Mouse (Mus musculus): Measurements from ENCODE around the gene Rpl21. TPM values are rescaled to one million over a fixed set of nuclear protein-coding genes. Genes with fewer than 3 reads are reported as not detected.

The Rpl21 gene
- polyA plus RNA-seq, 1 experiment from 2014 or later = 608 TPM

GRCm38 (mm10) chr5:146794084-146794852 is 38.4 kb upstream of the Rpl21 start:
- peak overlapping the region; percentile 95 for H3K4me3 ChIP-seq (ENCODE audit: low read depth, low read length)
- no peaks in the 10 kb centered on the region for H3K4me1 ChIP-seq (ENCODE audit: control insufficient read depth, insufficient read depth, low read length)
- under 1% methylated on average over 52 of the region's 83 CpGs for WGBS
- no peaks in the 10 kb centered on the region for H3K36me3 ChIP-seq (replicated peaks; ENCODE audit: control insufficient read depth, insufficient read depth, low read depth, low read length)
- H3K27ac ChIP-seq (replicated peaks; ENCODE audit: low read depth, low read length) = peak overlapping the region; percentile 85
- no peaks in the 10 kb centered on the region for H3K27me3 ChIP-seq (ENCODE audit: control insufficient read depth, insufficient read depth, low read length)
- H3K4me2 ChIP-seq (ENCODE audit: low read depth, low read length) = peak overlapping the region; percentile 53
- no peaks in the 10 kb centered on the region for H3K9me3 ChIP-seq (replicated peaks; ENCODE audit: control insufficient read depth, low read length)
- DNase-seq (ENCODE audit: low spot score) (peak; percentile 50), ATAC-seq (replicated peaks; ENCODE audit: insufficient number of reproducible peaks, low FRiP score, low TSS enrichment, low read depth) (peak; percentile 79)
- peak overlapping the region; percentile 91 for H3K9ac ChIP-seq (replicated peaks; ENCODE audit: low read length)

DNA sequence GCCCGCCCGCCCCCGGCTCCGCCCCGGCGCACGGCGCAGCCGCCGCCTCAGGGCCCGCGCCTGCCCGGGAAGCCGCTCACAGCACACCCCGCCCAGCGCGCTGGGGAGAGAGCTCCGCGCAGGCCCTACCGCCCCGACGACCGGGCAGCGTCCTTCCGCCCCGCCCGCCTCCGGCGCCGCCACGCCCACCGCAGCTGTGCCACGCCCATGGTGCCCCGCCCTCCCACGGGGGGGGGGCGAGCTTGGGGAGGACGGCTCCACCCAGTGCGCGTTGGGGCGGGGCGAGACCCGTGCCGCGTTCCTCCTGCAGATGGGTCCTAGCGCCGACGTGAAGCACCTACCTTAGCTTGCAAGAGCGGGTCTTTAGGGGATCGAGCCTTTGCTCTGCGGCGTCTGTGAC is 37.8 kb upstream of the Rpl21 start, which contains the start of gene Usp12:
Gene Usp12, minus strand, starts transcription at position 154 of the 400 bp plus-strand sequence.
- Histone ChIP-seq H3K4me1 (ENCODE audit: control insufficient read depth, insufficient read depth, low read length) (no peaks in the 10 kb centered on the region), H3K27ac (replicated peaks; ENCODE audit: low read depth, low read length) (peak within 1 kb of the TSS; percentile 85)
- under 1% methylated on average over 31 of the region's 51 CpGs for WGBS

GRCm38 (mm10) chr5:146795728-146796127 is 37.0 kb upstream of the Rpl21 start:
- no peak overlapping the region for H3K4me2 ChIP-seq (ENCODE audit: low read depth, low read length)
- no peak overlapping the region for H3K9ac ChIP-seq (replicated peaks; ENCODE audit: low read length)
- WGBS = 72% methylated on average over 13 of the region's 13 CpGs
- H3K4me3 ChIP-seq (ENCODE audit: low read depth, low read length) = no peak overlapping the region
- H3K27me3 ChIP-seq (ENCODE audit: control insufficient read depth, insufficient read depth, low read length) = no peaks in the 10 kb centered on the region
- DNase-seq (ENCODE audit: low spot score) (no peak), ATAC-seq (replicated peaks; ENCODE audit: insufficient number of reproducible peaks, low FRiP score, low TSS enrichment, low read depth) (no peak)
- no peak overlapping the region for H3K27ac ChIP-seq (replicated peaks; ENCODE audit: low read depth, low read length)
- no peaks in the 10 kb centered on the region for H3K36me3 ChIP-seq (replicated peaks; ENCODE audit: control insufficient read depth, insufficient read depth, low read depth, low read length)
- H3K9me3 ChIP-seq (replicated peaks; ENCODE audit: control insufficient read depth, low read length) = no peaks in the 10 kb centered on the region
- H3K4me1 ChIP-seq (ENCODE audit: control insufficient read depth, insufficient read depth, low read length) = no peaks in the 10 kb centered on the region

More for the DNA sequence above, 37.8 kb upstream of the Rpl21 start, which contains the start of gene Usp12:
- ATAC-seq (replicated peaks; ENCODE audit: insufficient number of reproducible peaks, low FRiP score, low TSS enrichment, low read depth) = peak; percentile 94
- Histone ChIP-seq H3K4me3 (ENCODE audit: low read depth, low read length) (peak within 1 kb of the TSS; percentile 95), H3K9ac (replicated peaks; ENCODE audit: low read length) (peak within 1 kb of the TSS; percentile 91), H3K9me3 (replicated peaks; ENCODE audit: control insufficient read depth, low read length) (no peaks in the 10 kb centered on the region), H3K27me3 (ENCODE audit: control insufficient read depth, insufficient read depth, low read length) (no peaks in the 10 kb centered on the region), H3K4me2 (ENCODE audit: low read depth, low read length) (peak within 1 kb of the TSS; percentile 53), H3K36me3 (replicated peaks; ENCODE audit: control insufficient read depth, insufficient read depth, low read depth, low read length) (no peaks in the 10 kb centered on the region)
- peak; percentile 97 for DNase-seq (ENCODE audit: low spot score)

DNA sequence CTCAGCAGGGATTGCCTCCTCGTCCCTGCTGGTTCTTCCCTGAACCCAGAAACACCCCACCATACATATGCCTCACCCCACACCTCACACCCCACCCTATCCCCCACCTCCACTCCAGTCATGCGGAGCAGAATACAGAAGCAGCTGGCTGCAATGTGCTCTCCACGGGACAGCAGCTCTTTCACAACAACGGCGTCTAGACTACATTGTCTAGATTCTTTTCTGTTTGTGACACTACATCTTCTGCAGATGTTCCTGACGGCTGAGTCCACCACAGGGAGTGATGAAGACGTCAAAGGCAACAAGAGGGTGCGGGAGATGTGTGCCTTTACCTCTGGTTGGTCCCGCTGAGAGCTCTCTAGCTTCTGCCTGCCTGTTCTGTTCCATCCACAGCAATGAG is 34.7 kb upstream of the Rpl21 start:
- no peaks in the 10 kb centered on the region for H3K4me1 ChIP-seq (ENCODE audit: control insufficient read depth, insufficient read depth, low read length)
- no peak overlapping the region for H3K4me2 ChIP-seq (ENCODE audit: low read depth, low read length)
- 66% methylated on average over 9 of the region's 9 CpGs for WGBS
- no peaks in the 10 kb centered on the region for H3K36me3 ChIP-seq (replicated peaks; ENCODE audit: control insufficient read depth, insufficient read depth, low read depth, low read length)
- DNase-seq (ENCODE audit: low spot score) (no peak), ATAC-seq (replicated peaks; ENCODE audit: insufficient number of reproducible peaks, low FRiP score, low TSS enrichment, low read depth) (no peak)
- no peak overlapping the region for H3K4me3 ChIP-seq (ENCODE audit: low read depth, low read length)
- no peak overlapping the region for H3K9ac ChIP-seq (replicated peaks; ENCODE audit: low read length)
- no peaks in the 10 kb centered on the region for H3K27me3 ChIP-seq (ENCODE audit: control insufficient read depth, insufficient read depth, low read length)
- H3K9me3 ChIP-seq (replicated peaks; ENCODE audit: control insufficient read depth, low read length) = no peaks in the 10 kb centered on the region; the same call in 1 of the 2 replicates
- H3K27ac ChIP-seq (replicated peaks; ENCODE audit: low read depth, low read length) = no peak overlapping the region

DNA sequence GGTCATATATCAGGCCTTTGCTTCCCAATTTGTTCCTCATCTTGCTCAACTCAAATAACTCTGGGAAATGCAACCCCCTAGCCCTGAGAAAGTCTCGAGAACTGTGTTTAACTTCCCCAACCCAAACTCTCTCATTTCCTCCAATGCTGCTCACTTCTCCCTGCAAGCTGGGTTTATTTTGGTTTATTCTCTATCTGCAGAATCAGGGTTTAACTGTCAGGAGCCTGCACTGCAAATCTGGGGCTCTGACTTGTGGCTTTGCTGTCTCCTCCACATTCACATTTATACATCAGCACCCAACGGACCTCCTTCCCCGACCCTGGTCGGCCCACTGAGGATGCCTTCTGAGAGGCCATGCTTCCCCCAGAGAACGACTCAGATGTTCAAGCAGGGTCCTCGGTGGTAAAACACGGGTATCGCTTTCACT is 26.7 kb upstream of the Rpl21 start:
- Histone ChIP-seq H3K9me3 (replicated peaks; ENCODE audit: control insufficient read depth, low read length) (no peaks in the 10 kb centered on the region; the same call in 1 of the 2 replicates), H3K4me3 (ENCODE audit: low read depth, low read length) (no peak overlapping the region), H3K4me2 (ENCODE audit: low read depth, low read length) (no peak overlapping the region), H3K9ac (replicated peaks; ENCODE audit: low read length) (no peak overlapping the region), H3K27ac (replicated peaks; ENCODE audit: low read depth, low read length) (no peak overlapping the region), H3K27me3 (ENCODE audit: control insufficient read depth, insufficient read depth, low read length) (no peaks in the 10 kb centered on the region), H3K4me1 (ENCODE audit: control insufficient read depth, insufficient read depth, low read length) (no peaks in the 10 kb centered on the region), H3K36me3 (replicated peaks; ENCODE audit: control insufficient read depth, insufficient read depth, low read depth, low read length) (no peaks in the 10 kb centered on the region)
- DNase-seq (ENCODE audit: low spot score) = no peak
- 74% methylated on average over 8 of the region's 8 CpGs for WGBS
- no peak for ATAC-seq (replicated peaks; ENCODE audit: insufficient number of reproducible peaks, low FRiP score, low TSS enrichment, low read depth)

GRCm38 (mm10) chr5:146809951-146810350 is 22.7 kb upstream of the Rpl21 start:
- 76% methylated on average over 5 of the region's 5 CpGs for WGBS
- no peak for DNase-seq (ENCODE audit: low spot score)

GRCm38 (mm10) chr5:146812866-146813265 is 19.8 kb upstream of the Rpl21 start:
- Histone ChIP-seq H3K27me3 (ENCODE audit: control insufficient read depth, insufficient read depth, low read length) (no peaks in the 10 kb centered on the region), H3K4me2 (ENCODE audit: low read depth, low read length) (no peak overlapping the region), H3K9me3 (replicated peaks; ENCODE audit: control insufficient read depth, low read length) (no peaks in the 10 kb centered on the region), H3K36me3 (replicated peaks; ENCODE audit: control insufficient read depth, insufficient read depth, low read depth, low read length) (no peaks in the 10 kb centered on the region), H3K9ac (replicated peaks; ENCODE audit: low read length) (no peak overlapping the region), H3K4me3 (ENCODE audit: low read depth, low read length) (no peak overlapping the region), H3K27ac (replicated peaks; ENCODE audit: low read depth, low read length) (no peak overlapping the region), H3K4me1 (ENCODE audit: control insufficient read depth, insufficient read depth, low read length) (no peaks in the 10 kb centered on the region)
- ATAC-seq (replicated peaks; ENCODE audit: insufficient number of reproducible peaks, low FRiP score, low TSS enrichment, low read depth) = no peak
- no peak for DNase-seq (ENCODE audit: low spot score)
- WGBS = 90% methylated on average over 5 of the region's 5 CpGs

More at GRCm38 (mm10) chr5:146809951-146810350, 22.7 kb upstream of the Rpl21 start:
- ATAC-seq (replicated peaks; ENCODE audit: insufficient number of reproducible peaks, low FRiP score, low TSS enrichment, low read depth) = no peak
- Histone ChIP-seq H3K9ac (replicated peaks; ENCODE audit: low read length) (no peak overlapping the region), H3K27ac (replicated peaks; ENCODE audit: low read depth, low read length) (no peak overlapping the region), H3K9me3 (replicated peaks; ENCODE audit: control insufficient read depth, low read length) (no peaks in the 10 kb centered on the region), H3K27me3 (ENCODE audit: control insufficient read depth, insufficient read depth, low read length) (no peaks in the 10 kb centered on the region), H3K4me1 (ENCODE audit: control insufficient read depth, insufficient read depth, low read length) (no peaks in the 10 kb centered on the region), H3K36me3 (replicated peaks; ENCODE audit: control insufficient read depth, insufficient read depth, low read depth, low read length) (no peaks in the 10 kb centered on the region), H3K4me2 (ENCODE audit: low read depth, low read length) (no peak overlapping the region), H3K4me3 (ENCODE audit: low read depth, low read length) (no peak overlapping the region)

- WGBS = 83% methylated on average over 4 of the region's 4 CpGs
- H3K27ac ChIP-seq (replicated peaks; ENCODE audit: low read depth, low read length) = no peak overlapping the region
- no peaks in the 10 kb centered on the region for H3K4me1 ChIP-seq (ENCODE audit: control insufficient read depth, insufficient read depth, low read length)
- no peak overlapping the region for H3K4me3 ChIP-seq (ENCODE audit: low read depth, low read length)
- no peaks in the 10 kb centered on the region for H3K9me3 ChIP-seq (replicated peaks; ENCODE audit: control insufficient read depth, low read length)
- no peak overlapping the region for H3K4me2 ChIP-seq (ENCODE audit: low read depth, low read length)
- H3K36me3 ChIP-seq (replicated peaks; ENCODE audit: control insufficient read depth, insufficient read depth, low read depth, low read length) = no peaks in the 10 kb centered on the region
- no peaks in the 10 kb centered on the region for H3K27me3 ChIP-seq (ENCODE audit: control insufficient read depth, insufficient read depth, low read length)
- ATAC-seq (replicated peaks; ENCODE audit: insufficient number of reproducible peaks, low FRiP score, low TSS enrichment, low read depth) = no peak
- no peak overlapping the region for H3K9ac ChIP-seq (replicated peaks; ENCODE audit: low read length)
- no peak for DNase-seq (ENCODE audit: low spot score)
Measured at GRCm38 (mm10) chr5:146813421-146813820, 19.3 kb upstream of the Rpl21 start.

Data from embryonic facial prominence, embryonic 11.5 days (tissue).